Mouse (Mus musculus) kidney, adult 2 months (tissue): ENCODE results near the gene Jund. TPM values are rescaled to one million over a fixed set of nuclear protein-coding genes. Genes with fewer than 3 reads are reported as not detected.
A peak's percentile ranks its signal among the peaks of the same experiment; 100 is the strongest.

Source experiments
- DNase-seq: peaks from one replicate; pipeline ENCODE4 v3.0.0; 2021
- H3K27ac ChIP-seq: fragments of 200-500 bp; 2 replicates; pipeline ENCODE4 v1.5.1; 2012; ENCODE audit warnings: low read depth, low read length, control low read depth, inconsistent platforms; ENCODE audit not compliant: insufficient read depth
- H3K27me3 ChIP-seq: fragments of 200-500 bp; replicated peaks from 2 replicates; pipeline ENCODE4 v1.6.1; 2012; ENCODE audit warnings: mild to moderate bottlenecking, moderate library complexity, low read length, inconsistent platforms; ENCODE audit not compliant: control insufficient read depth, insufficient read depth
- H3K36me3 ChIP-seq: fragments of 200-500 bp; 2 replicates; pipeline ENCODE4 v1.6.1; 2012; ENCODE audit warnings: mild to moderate bottlenecking, moderate library complexity, low read length, inconsistent platforms; ENCODE audit not compliant: control insufficient read depth, insufficient read depth
- H3K4me1 ChIP-seq: fragments of 200-500 bp; 2 replicates; pipeline ENCODE4 v1.6.1; 2011; ENCODE audit warnings: low read length; ENCODE audit not compliant: control insufficient read depth, insufficient read depth
- H3K4me3 ChIP-seq: fragments of 200-500 bp; 2 replicates; pipeline ENCODE4 v1.5.1; 2011; ENCODE audit warnings: mild to moderate bottlenecking, low read depth, low read length, control low read depth; ENCODE audit not compliant: insufficient read depth
- CTCF ChIP-seq: fragments of 200-500 bp; conservative IDR thresholded peaks from 2 replicates; pipeline ENCODE4 v1.5.1; 2011; ENCODE audit warnings: low read depth, mild to moderate bottlenecking, control low read depth, low read length, moderate library complexity, mixed read lengths; ENCODE audit not compliant: insufficient read depth, insufficient read length
- POLR2A ChIP-seq: fragments of 200-500 bp; IDR thresholded peaks from one replicate; pipeline ENCODE4 v1.6.1; 2011; ENCODE audit warnings: low read depth, low read length, control low read depth
- WGBS: fragments of 180-500 bp; shearing (Covaris S2); methylation state at CpG from one replicate; pipeline ENCODE4 v1.1.7; 2018; 5-methylcytosine and 5-hydroxymethylcytosine counted together
- polyA plus RNA-seq: library from polyadenylated mRNA; depleted of rRNA; stranded (reverse); fragments of >200 nt; gene quantifications from 2 replicates; pipeline ENCODE4 v1.2.3, GENCODE M21; 2012

The Jund gene
- polyA plus RNA-seq, 1 experiment, result 158 TPM

- Histone ChIP-seq H3K4me1 (peaks cover 29% of the 10 kb centered on the region), H3K27ac (no peak overlapping the region), H3K36me3 (no peaks in the 10 kb centered on the region), H3K4me3 (no peak overlapping the region), H3K27me3 (no peaks in the 10 kb centered on the region)
- TF ChIP-seq POLR2A, result no peak
- no peak for TF ChIP-seq CTCF
- DNase-seq, result peak; percentile 64
- WGBS, result 24% methylated on average over 19 of the region's 19 CpGs
These were observed 16.6 kb upstream of the Jund start for GRCm38 (mm10) chr8:70682193-70682592.

- no peak for DNase-seq
- no peaks in the 10 kb centered on the region for H3K27me3 ChIP-seq
- TF ChIP-seq CTCF, result no peak
- no peak for TF ChIP-seq POLR2A
- H3K4me3 ChIP-seq, result no peak overlapping the region
- H3K36me3 ChIP-seq, result no peaks in the 10 kb centered on the region
- 81% methylated on average over 3 of the region's 3 CpGs for WGBS
- peaks cover 28% of the 10 kb centered on the region for H3K4me1 ChIP-seq
- no peak overlapping the region for H3K27ac ChIP-seq
These were observed 16.1 kb upstream of the Jund start for GRCm38 (mm10) chr8:70682692-70683091.

GRCm38 (mm10) chr8:70684291-70684690 is 14.5 kb upstream of the Jund start:
- Histone ChIP-seq H3K27ac (no peak overlapping the region), H3K36me3 (no peaks in the 10 kb centered on the region), H3K27me3 (no peaks in the 10 kb centered on the region), H3K4me3 (no peak overlapping the region), H3K4me1 (peaks cover 26% of the 10 kb centered on the region)
- 60% methylated on average over 7 of the region's 7 CpGs for WGBS
- no peak for DNase-seq
- TF ChIP-seq POLR2A (no peak), CTCF (no peak)

DNA sequence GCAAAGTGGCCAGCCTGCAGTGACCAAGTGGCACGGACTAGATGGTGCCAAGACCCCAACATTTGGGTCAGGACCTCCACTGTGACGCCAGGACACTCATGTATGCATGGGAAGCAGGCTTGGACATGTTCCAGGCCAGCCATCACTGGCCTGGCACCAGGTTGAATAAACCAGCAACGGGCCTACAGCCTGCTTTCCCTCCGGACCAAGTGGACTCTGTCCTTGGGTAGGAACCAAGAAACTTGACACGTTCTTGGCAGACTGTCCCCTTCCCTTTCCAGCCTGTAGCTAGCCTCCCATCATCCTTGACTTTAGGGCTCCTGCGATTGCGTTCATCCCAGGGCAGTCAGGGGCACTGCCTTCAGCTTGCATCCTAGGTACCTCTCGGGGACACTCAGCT is 11.2 kb upstream of the Jund start:
- Histone ChIP-seq H3K36me3 (no peaks in the 10 kb centered on the region), H3K27ac (peak overlapping the region; percentile 45; the same call in 1 of the 2 replicates), H3K27me3 (no peaks in the 10 kb centered on the region), H3K4me3 (no peak overlapping the region), H3K4me1 (peaks cover 21% of the 10 kb centered on the region)
- 20% methylated on average over 8 of the region's 8 CpGs for WGBS
- DNase-seq, result peak; percentile 91
- no peak for TF ChIP-seq POLR2A
- TF ChIP-seq CTCF, result no peak

DNA sequence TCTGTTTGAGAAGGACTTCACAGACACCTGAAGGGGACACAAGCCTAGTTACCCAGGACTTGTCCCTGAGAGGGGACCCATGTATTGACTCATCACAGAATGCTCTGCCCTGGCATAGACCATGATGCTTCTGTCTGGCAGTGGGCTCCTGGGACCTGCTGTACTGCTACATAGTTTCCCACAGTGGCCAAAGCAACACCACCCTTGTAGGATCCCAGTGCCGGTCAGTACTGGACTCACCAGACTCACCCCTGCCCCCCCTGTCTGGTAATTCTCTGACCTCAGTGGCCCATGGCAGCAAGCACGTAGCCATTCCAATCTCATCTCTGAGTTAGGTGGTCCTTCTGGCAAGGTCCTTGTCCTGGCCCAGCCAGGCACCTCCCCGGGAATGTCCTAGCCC is 10.6 kb upstream of the Jund start:
- 71% methylated on average over 3 of the region's 3 CpGs for WGBS
- DNase-seq, result no peak
- TF ChIP-seq POLR2A (no peak), CTCF (no peak)
- no peaks in the 10 kb centered on the region for H3K36me3 ChIP-seq
- no peaks in the 10 kb centered on the region for H3K27me3 ChIP-seq
- H3K4me3 ChIP-seq, result no peak overlapping the region
- no peak overlapping the region for H3K27ac ChIP-seq
- peaks cover 21% of the 10 kb centered on the region for H3K4me1 ChIP-seq

GRCm38 (mm10) chr8:70689892-70690390 is 8.8 kb upstream of the Jund start:
- no peak overlapping the region for H3K27ac ChIP-seq

DNA sequence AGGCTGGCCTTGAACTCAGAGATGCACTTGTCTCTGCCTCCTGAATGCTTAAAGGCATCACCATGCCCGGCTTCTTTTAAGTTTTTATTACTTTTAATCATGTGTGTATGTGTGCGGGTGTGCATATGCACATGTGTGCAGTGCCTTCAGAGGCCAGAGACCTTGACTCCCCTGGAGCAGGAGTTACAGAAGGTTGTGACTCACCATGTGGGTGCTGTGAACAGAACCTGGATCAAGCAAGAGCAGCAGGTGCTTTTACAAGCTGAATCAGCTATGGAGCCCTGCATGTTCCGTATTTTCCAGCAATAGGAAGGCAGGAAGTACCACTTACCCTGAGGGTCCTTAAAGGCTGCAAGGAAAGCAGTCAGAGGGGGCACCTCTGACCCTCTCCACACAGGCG is 7.5 kb upstream of the Jund start:
- H3K36me3 ChIP-seq, result no peaks in the 10 kb centered on the region
- H3K27me3 ChIP-seq, result no peaks in the 10 kb centered on the region
- no peak for TF ChIP-seq POLR2A
- TF ChIP-seq CTCF, result no peak
- 86% methylated on average over 4 of the region's 4 CpGs for WGBS
- DNase-seq, result no peak
- H3K27ac ChIP-seq, result no peak overlapping the region
- H3K4me3 ChIP-seq, result no peak overlapping the region
- H3K4me1 ChIP-seq, result peaks cover 28% of the 10 kb centered on the region

More at GRCm38 (mm10) chr8:70689892-70690390, 8.8 kb upstream of the Jund start:
- Histone ChIP-seq H3K4me1 (peaks cover 21% of the 10 kb centered on the region), H3K4me3 (no peak overlapping the region), H3K27me3 (no peaks in the 10 kb centered on the region), H3K36me3 (no peaks in the 10 kb centered on the region)
- DNase-seq, result peak; percentile 54
- TF ChIP-seq CTCF, result no peak
- TF ChIP-seq POLR2A, result no peak
- 62% methylated on average over 5 of the region's 5 CpGs for WGBS
